Mouse (Mus musculus): ENCODE data around the gene Sec14l2. TPM values are rescaled to one million over a fixed set of nuclear protein-coding genes. Genes with fewer than 3 reads are reported as not detected.
"Not testable (repeated sequence)": the region's sequence is repeated elsewhere in the genome, so short reads cannot be mapped to it uniquely, and the experiment has no call there.

Gene Sec14l2
- total RNA-seq, 2 experiments from 2014 or later = 0.73 to 1.1 TPM

DNA sequence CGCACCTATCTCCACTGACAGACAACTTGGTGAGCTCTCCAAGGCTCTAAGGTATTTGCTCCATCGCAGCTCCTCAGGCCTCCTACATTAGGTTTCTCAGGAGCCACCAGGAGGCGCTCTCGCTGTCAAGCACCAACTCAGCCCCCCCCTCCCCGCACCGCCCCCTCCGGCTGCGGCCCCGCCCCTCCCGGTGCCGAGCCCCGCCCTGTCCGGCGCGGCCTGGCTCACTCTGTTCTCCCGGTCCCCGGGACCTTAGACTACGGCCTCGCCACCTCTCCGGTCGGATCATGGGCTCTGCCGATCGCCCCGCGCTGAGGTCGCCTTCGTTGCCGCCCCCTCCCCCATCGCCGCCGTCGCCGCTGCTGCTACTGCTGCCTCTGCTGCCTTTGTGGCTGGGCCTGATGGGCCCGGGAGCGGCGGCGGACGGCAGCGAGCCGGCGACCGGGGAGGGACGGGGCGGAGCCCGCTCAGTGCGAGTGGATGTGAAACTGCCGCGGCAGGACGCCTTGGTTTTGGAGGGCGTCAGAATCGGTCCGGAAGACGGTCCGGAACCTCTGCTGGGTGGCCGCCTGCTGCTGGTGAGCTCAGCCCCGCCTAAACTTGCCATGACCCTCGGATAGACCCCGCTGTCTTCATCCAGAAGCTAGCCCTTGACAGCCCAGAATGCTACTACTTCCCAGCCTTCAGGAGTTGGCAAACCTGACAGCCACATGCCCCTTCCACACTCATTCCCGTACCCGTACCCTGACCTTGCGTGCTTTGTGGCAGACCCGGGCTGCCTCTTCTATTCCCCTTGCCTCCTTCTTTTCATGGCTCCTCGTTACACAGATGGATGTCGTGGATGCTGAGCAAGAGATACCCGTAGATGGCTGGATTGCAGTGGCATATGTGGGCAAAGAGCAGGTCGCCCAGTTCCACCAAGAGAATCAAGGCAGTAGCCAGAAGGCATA lies 12.0 kb upstream of the Sec14l2 start, which contains the start of gene Rnf215:
Gene Rnf215 (plus strand): TSS at position 217 of the 950 bp plus-strand sequence.
- intact Hi-C loops (cut with DNase I) = loop anchor here (1.0 to 2.0 kb wide), 5 partner anchors 26 to 288 kb away; partner anchors contain the start of genes Ccdc157 and Sf3a1
- peak; percentile 75 for DNase-seq (ENCODE audit: low spot score)

DNA sequence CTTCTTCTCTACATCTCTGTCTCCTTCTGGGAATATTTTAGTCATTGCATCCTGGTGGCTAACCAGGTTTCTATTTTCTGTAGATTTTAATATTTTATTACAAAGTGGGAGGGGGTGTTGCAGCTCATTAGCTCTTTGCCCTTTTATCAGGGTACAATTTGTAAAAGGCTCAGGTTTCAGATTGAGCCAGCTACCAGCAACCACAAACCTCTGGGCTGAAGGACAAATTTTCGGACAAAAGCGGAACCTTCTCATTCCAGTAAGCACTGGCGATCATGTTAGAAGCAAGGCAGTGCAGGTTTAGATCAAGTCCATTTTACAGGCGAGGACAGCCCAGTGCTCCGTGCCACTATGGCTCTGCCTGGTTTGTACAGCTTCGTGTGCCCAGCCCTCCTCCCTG lies 11.2 kb upstream of the Sec14l2 start:
- no peak for DNase-seq (ENCODE audit: low spot score)
- intact Hi-C loops (cut with DNase I) = loop anchor here (2.0 kb wide), 4 partner anchors 26 to 288 kb away; partner anchors contain the start of genes Ccdc157 and Sf3a1

DNA sequence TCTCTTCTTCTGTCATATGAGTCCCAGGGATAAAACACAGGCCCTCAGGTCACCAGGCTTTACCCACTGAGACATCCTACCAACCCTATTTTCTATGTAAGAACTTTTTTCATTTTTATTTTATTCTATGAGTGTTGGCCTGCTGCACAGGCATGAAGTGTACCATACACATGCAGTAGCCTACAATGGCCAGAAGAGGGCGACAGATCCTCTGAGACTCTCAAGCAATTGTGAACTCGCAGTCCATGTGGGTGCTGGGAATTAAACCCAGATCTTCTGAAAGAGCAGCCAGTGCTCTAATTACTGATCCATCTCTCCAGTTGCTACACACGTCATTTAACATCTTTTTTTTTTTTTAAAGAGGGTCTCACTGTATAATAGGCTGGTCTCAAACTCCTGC lies 10.2 kb upstream of the Sec14l2 start:
- intact Hi-C loops (cut with DNase I) = no loop called here

DNA sequence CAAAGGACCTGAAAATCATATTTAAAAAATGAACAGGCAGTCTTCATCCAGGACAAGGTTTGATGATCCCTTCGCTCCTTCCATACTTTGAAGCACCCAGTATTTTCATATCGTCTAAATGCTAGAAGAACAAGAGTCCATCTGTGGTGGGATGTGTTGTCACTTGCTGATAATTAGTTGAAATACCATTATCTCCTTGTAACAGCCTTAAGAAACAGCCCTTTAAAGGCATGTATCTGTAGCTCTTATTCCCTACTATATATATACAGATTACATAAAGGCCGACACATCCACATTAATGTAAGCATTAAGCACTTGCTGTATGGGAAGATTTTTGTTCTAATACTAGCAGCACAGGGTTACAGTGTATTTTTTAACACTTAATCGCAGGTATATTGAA lies 5.2 kb upstream of the Sec14l2 start:
- intact Hi-C loops (cut with DNase I); DNase-seq (ENCODE audit: low spot score): not testable (repeated sequence)

More for the DNA sequence above, 10.2 kb upstream of the Sec14l2 start:
- DNase-seq (ENCODE audit: low spot score) = no peak

DNA sequence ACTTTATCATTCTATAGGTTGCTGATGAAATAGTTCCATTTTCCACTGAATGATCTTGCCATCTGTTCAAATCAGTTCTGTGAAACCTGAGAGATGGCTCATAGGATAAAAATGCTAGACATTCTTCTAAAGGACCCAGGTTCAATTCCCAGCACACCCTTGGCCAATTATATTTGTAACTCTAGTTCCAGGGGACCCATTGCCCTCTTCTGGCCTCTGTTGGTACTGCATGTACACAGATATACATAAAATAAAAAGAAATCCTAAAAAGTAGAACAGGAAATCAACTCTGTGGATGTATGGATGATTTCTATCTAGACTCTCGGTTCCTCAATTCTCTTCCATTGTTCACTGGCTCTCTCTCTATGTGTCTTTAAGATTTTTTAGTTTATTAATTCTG lies 3.8 kb upstream of the Sec14l2 start:
- intact Hi-C loops (cut with DNase I) = no loop called here
- DNase-seq (ENCODE audit: low spot score) = no peak

DNA sequence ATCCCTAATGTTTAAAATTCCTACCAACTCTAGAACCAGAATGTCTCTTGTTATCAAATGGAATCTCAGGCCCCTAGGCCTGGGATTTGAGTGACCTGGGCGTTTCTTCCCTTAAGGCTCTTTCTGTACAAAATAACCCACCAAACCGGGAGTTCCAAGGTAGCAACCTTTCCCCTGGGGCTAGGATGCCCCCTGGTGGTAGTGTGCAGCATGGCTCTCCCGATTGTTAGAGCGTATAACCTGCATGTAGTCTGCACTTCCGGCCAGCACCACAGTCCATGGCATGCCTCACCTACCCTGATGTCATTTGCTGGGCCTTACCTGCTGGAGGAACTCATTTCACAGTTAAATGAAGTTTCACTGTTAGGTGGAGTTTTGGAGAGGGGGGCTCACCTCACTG lies 707 bp upstream of the Sec14l2 start:
- no peak for DNase-seq (ENCODE audit: low spot score)
- intact Hi-C loops (cut with DNase I) = no loop called here

DNA sequence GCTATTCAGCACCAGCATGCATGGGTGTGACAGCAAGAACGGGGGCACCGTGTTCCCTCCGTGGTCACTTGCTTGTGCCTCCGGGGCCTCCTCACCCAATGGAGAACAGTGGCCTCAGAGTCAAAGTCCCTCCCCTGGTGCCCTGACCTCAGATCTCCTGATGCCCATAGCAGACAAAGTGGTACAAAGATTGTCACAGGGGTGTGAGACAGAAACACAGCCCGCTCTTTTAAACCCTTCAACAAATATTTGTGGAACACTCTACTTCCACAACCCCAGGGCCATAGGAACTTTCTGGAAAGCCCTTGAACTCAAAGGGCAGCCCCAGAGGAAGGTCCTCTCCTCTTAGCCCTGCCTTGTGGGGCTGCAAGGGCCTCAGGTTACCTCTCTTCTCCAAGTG lies 989 bp downstream of the Sec14l2 start:
- DNase-seq (ENCODE audit: low spot score) = no peak
- intact Hi-C loops (cut with DNase I) = no loop called here

DNA sequence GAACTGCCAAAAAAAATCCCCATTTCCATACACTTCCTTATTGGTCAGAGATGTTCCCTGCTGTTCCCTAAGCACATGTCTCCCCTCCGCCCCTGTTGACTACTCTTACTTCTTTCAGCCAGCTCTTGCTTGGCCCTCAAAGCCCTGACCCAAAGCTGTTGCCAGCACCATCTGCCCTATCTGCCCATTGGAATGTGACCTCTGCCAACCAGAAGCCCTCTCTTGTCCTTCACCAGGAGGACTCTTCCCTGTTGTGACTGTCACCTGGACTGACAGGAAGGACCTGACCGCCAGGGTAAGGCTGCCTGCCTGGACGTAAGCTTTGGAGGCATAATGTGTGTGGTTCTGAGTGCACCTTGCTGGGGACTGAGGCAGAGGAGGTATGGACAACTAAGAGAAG lies 1.5 kb downstream of the Sec14l2 start:
- DNase-seq (ENCODE audit: low spot score) = no peak
- intact Hi-C loops (cut with DNase I) = no loop called here

DNA sequence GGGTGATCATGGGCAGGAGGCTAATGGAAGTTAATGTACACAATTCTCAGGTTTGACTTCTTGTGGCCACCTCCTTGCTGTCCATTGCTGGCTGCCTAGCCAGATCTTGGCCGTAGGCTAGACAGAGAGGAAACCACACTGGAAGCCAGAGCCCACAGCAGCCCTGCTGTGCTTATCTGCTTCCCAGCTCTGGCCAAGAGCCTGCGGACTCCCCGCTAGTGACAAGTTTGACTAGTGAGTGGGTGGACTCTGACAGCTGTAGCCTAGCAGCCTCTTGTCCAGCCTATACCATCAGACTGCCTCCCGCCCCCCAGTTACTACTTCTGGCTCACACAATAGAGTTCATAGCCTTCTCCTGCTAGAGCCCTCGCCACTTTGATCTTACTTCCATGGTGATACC lies 3.6 kb downstream of the Sec14l2 start:
- intact Hi-C loops (cut with DNase I) = no loop called here
- DNase-seq (ENCODE audit: low spot score) = no peak

DNA sequence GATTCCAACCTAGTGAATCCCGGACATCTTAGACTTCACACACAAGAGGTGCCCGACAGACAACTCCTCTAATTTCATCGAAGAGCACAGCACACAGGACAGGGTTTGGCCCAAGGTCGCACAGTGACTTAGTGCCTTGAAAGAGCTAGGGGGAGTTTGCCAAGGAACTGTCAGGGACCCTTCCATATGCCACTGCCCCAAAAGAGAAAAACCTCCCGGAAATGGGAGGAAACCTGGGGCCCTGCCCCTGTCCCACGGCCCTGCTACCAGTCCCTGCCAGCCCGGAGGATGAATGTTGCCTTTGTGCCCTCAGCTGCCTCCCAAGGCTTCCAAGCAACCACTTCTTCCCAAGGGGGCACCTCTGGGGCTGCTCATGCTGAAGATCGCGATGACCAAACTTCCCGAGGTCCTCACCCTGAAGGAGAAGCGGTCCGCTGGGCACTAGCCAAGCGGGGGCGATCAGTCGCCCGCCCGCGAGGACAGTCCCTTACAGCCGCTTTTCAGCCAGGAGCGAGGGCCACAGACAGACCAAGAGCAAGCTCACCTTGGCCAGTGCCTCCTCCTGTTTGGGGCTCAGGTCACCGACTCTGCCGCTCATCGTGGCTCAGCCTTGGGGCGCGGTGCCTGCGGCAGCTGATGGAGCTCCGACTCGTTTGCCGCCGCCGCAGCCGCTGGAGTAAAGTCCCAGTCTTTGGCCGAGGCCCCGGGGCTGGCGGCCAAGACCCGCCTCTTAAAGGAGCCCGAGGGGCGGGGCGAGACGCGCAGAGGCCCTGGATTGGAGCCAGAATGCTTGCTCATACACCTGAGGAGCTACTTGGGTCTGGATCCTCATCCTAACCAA lies 4.9 kb downstream of the Sec14l2 start:
- intact Hi-C loops (cut with DNase I) = no loop called here
- DNase-seq (ENCODE audit: low spot score) = peak; percentile 42

DNA sequence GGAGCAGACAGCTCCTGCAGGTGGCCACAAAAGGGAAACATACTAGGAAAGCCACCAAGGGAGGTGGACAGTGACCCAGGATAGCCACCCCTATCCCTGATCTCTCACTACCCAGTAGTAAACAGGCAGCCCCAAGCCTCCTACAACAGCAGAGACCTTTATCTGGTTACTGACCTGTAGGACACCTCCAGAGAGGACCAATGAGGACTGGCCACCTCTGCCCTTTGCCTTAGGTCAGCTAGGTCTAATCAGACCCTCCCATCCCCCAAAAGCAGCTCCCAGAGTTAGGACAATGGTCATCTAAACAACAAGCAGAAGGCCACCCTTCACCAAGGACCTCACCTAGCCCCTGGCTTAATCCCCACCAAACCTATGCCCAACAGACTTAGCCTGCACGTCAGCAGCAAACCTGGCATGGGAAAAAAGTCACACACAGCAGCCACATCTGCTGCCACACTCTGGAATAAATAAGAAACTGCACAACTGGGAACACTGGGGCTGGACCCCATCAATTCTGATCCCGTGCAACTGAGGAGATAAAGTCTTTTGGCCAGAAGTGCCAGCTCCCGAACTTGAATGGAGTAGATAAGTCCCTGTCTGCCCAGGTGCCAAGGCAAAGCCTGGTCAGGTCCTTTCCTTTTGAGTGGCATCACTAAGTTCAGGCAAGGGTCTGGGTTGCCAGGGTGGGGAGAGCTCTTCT lies 5.7 kb downstream of the Sec14l2 start:
- no peak for DNase-seq (ENCODE audit: low spot score)
- intact Hi-C loops (cut with DNase I) = no loop called here

DNA sequence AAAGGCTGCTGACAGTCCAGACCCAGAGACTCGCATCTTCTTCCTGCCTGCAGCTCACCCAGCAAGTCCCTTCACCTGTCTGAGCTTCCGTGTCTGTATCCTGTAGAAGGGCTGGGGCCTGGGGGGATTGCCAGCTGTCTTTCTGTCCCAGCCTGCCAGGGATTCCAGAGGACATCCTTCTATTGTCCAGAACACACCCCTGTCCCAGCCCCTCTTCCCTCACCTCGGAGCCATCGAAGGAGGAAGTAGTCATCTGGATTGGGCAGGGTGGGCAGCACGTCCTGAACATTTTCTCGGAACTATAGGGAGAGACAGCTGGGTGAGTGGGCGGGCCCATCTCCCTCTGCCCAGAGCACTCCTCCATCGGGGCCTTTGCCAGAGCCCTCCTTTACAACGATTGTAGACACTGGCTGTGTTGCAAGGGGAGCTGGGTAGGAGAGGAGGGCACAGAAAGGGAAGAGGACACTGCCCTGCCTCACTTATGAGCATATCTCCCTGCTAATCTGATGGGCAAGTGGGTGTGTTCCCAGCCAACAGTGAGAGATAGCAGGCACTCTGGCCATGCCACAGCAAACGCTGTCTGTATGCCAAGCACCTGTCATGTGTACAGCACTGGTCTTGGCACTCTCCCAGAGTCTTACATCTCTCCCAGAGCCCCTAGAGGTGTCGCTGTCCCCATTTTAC lies 6.6 kb downstream of the Sec14l2 start:
- DNase-seq (ENCODE audit: low spot score) = no peak
- intact Hi-C loops (cut with DNase I) = no loop called here

DNA sequence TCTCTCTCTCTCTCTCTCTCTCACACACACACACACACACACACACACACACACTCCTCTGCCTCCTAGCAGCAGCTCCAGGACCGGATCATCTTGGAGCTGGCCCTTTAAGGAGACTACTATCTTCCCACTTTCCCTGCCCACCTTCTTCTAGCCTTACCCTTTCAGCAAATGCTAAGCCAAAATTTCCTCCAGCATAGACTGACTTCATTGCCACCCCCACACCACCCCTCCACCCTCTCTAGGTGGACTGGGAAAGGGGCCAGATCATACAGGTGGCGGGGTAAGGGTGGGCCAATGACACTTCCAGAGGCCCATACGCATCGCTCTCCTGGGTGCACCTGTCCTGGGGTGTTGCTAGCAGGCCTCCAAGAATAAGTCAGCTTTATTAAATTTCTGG lies 7.8 kb downstream of the Sec14l2 start:
- no peak for DNase-seq (ENCODE audit: low spot score)
- intact Hi-C loops (cut with DNase I) = no loop called here

DNA sequence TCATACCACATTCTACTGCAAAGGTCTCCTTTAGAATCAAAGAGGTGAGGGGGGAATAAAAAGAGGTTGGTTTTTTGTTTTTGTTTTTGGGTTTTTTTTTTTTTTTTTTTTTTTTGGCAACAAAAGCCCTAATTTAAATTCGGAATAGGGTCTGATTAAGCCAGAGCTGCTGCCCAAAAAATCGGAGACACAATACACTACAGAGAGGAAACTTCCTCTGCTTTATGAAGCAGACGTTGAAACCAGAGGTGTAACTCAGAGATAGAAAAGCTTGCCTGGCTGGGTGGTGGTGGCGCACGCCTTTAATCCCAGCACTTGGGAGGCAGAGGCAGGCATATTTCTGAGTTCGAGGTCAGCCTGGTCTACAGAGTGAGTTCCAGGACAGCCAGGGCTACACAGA lies 8.7 kb downstream of the Sec14l2 start:
- intact Hi-C loops (cut with DNase I); DNase-seq (ENCODE audit: low spot score): not testable (repeated sequence)

DNA sequence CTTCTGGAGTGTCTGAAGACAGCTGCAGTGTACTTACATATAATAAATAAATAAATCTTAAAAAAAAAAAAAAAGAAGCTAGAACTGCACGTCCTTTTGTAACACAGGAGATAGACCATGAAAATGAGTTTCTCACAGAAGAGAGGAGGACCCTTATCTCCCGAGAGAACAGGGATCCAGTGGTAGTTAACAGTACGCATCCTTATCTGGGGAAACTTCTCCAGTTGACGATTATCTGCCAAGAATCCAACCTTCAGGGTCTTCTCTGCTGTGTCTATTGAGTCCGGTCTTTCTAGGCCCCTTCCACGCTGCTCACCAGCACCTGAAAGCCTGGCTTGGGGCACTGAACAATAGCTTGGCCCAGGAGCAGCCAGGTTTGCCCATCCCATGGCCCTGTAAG lies 9.2 kb downstream of the Sec14l2 start:
- intact Hi-C loops (cut with DNase I) = no loop called here
- DNase-seq (ENCODE audit: low spot score) = no peak

DNA sequence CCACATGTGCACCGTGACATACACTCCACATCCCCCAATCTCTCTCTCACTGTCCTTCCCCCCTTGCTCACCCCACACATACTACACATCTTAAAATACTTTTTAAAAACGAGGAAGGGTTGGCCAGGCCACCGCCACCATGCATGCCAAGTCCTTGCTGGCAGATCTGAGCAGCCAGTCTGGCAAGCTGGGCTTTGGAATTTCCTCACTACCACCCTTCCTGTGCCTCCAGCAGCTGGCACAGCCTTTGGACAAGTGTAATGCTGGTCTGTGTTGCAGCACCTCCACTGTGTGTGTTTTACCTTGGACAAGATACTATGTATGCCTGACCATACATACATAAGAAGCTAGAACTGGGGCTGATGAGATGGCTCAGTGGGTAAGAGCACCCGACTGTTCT lies 9.7 kb downstream of the Sec14l2 start:
- intact Hi-C loops (cut with DNase I) = no loop called here
- DNase-seq (ENCODE audit: low spot score) = no peak

DNA sequence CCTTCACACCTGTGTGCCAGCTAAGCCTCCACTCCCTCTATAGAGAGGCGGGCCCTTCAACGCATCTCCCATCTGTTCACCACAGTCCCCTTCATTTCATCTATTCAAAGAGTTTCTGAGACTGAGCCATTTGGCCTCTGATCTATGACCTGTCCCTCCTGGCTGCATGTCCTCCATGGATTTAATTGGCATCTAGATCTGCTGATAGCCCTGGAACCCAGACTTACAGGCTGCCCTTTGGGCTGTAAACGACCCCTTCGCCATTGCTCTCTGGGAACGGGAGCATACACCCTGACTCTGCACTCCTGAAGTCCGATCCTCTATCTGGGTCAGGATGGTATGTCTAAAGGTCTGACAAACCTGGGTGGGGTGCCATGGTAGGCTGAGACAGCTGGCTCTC lies 10.4 kb downstream of the Sec14l2 start:
- intact Hi-C loops (cut with DNase I) = no loop called here
- no peak for DNase-seq (ENCODE audit: low spot score)

DNA sequence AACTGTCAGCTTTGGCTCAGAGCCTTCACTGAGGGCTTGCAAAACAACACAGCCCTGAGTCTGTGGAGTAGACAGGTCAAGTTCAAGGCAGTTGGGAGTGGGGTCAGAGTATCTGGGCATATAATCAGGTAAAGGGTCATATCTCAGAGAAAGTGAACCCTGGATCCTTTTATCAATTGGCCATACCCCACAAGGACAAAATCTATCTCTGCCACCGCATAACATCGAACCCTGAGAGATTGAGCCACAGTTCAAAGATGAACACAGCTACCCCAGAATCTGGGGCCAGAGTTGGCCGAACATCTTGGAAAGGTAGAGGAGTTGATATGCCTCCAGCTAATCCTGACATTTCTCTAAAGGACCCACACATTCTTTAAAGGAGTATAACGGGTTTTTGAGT lies 11.2 kb downstream of the Sec14l2 start:
- DNase-seq (ENCODE audit: low spot score) = no peak
- intact Hi-C loops (cut with DNase I) = no loop called here

DNA sequence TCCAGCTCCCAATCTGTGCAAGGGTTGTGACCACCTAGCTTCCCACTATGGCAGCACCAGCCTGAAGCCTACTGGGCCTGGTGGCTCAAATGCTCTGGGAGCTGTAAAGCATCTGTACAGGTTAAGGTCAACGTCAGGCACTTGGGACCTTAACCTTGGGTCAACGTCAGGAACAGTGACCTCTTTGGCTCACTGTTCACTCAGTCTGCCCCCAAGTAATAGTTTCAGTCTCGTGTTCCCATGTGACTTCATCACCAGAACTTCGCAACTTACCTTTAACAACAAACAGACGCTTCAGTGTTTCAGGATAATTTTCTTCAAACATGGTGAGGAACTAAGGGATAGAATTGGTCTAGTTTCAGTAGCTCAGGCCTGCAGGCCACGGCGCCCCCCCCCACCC lies 14.5 kb downstream of the Sec14l2 start:
- DNase-seq (ENCODE audit: low spot score) = no peak
- intact Hi-C loops (cut with DNase I) = no loop called here

DNA sequence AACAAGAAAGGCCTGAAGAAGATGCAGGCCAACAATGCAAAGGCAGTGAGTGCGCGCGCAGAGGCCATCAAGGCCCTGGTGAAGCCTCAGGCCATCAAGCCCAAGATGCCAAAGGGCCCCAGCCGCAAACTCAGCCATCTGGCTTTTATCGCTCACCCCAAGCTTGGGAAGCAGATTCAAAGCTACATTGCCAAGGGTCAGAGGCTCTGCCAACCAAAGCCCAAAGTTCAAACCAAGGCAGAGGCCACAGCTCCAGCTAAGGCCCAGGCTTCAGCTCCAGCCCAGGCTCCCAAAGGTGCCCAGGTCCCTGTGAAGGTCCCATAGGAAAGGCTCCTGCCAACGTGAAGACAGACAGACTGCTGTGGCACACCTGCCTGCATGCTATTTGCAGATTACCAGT lies 15.3 kb downstream of the Sec14l2 start:
- intact Hi-C loops (cut with DNase I); DNase-seq (ENCODE audit: low spot score): not testable (repeated sequence)
